In genomic region chr14:74820180-74820813, GRCm38 (mm10) we compare ENCODE assay signal across 10 mouse cellular contexts.
DNase-seq lines count a peak whose midpoint lies in the region; ATAC-seq and TF ChIP-seq lines count a peak whose summit lies in the region.
"Had no signal": no experiment of that assay in that cellular context is flagged by ENCODE, and none has a peak within 500 bp of the region (broad histone marks: within the 10 kb centered on the region; RNA-seq: fewer than 3 reads in every experiment).

No protein-coding gene starts in this region.

- H3K9ac ChIP-seq in embryonic facial prominence, embryonic 15.5 days = no peak overlapping the region
- H3K9ac ChIP-seq in heart, embryonic 16.5 days (ENCODE audit: low read length) = no peak overlapping the region
- no peak overlapping the region for H3K9ac ChIP-seq in lung, embryonic 14.5 days

- DNase-seq in lung, embryonic 14.5 days = peak; percentile 62
- DNase-seq in thymus, postnatal 36 days = no peak
- no peak for DNase-seq in left cerebral cortex, postnatal 14 days (ENCODE audit: low spot score in 2 of 2)
- no peak for DNase-seq in thymus, postnatal 0 days (ENCODE audit: low spot score)
- DNase-seq: cerebellum, adult 11-12 months; layer of hippocampus, adult 9-11 months had no signal

- 68% methylated on average over 11 of the region's 11 CpGs for WGBS in bone marrow, adult 2 months
- WGBS in embryonic facial prominence, embryonic 15.5 days = 67% methylated on average over 11 of the region's 11 CpGs
- WGBS in heart, embryonic 16.5 days = 34% methylated on average over 11 of the region's 11 CpGs
- 61% methylated on average over 11 of the region's 11 CpGs for WGBS in lung, embryonic 14.5 days

- intact Hi-C loops in left cerebral cortex, postnatal 14 days (cut with DNase I) = no loop called here

- H3K27ac ChIP-seq in bone marrow, adult 2 months (ENCODE audit: control insufficient read depth, insufficient read depth, low read depth, low read length, poor library complexity) = peak overlapping the region; percentile 15; the same call in 1 of the 2 replicates
- peak overlapping the region; percentile 34 for H3K27ac ChIP-seq in embryonic facial prominence, embryonic 15.5 days (replicated peaks)
- H3K27ac ChIP-seq in heart, embryonic 16.5 days (ENCODE audit: low read length) = peak overlapping the region; percentile 81
- H3K27ac ChIP-seq in lung, embryonic 14.5 days (ENCODE audit: low read depth) = peak overlapping the region; percentile 32

- H3K4me2 ChIP-seq in embryonic facial prominence, embryonic 15.5 days (replicated peaks) = no peak overlapping the region
- peak overlapping the region; percentile 24 for H3K4me2 ChIP-seq in heart, embryonic 16.5 days (ENCODE audit: low read depth, low read length)
- H3K4me2 ChIP-seq in lung, embryonic 14.5 days = no peak overlapping the region

- H3K27me3 ChIP-seq in embryonic facial prominence, embryonic 15.5 days = no peaks in the 10 kb centered on the region
- no peaks in the 10 kb centered on the region for H3K27me3 ChIP-seq in heart, embryonic 16.5 days (ENCODE audit: control insufficient read depth, insufficient read depth, low read length)
- no peaks in the 10 kb centered on the region for H3K27me3 ChIP-seq in lung, embryonic 14.5 days (ENCODE audit: insufficient read depth, low read length)
- H3K27me3 ChIP-seq: Patski had no signal

- H3K9me3 ChIP-seq in embryonic facial prominence, embryonic 15.5 days (replicated peaks) = no peaks in the 10 kb centered on the region
- H3K9me3 ChIP-seq in heart, embryonic 16.5 days (replicated peaks; ENCODE audit: control insufficient read depth, low read length) = no peaks in the 10 kb centered on the region
- no peaks in the 10 kb centered on the region for H3K9me3 ChIP-seq in lung, embryonic 14.5 days (ENCODE audit: low read depth, low read length)

- no peak for TF ChIP-seq POLR2A in bone marrow, adult 2 months (IDR thresholded peaks at IDR 0.05; ENCODE audit: borderline replicate concordance, control insufficient read depth, low read depth, low read length)

- peak; percentile 88 for ATAC-seq in embryonic facial prominence, embryonic 15.5 days (ENCODE audit: insufficient number of reproducible peaks, low FRiP score, low TSS enrichment, low read depth)
- peak; percentile 95 for ATAC-seq in heart, embryonic 16.5 days (replicated peaks; ENCODE audit: extremely low read depth, insufficient read depth, low FRiP score)
- peak; percentile 86 for ATAC-seq in lung, embryonic 14.5 days (ENCODE audit: insufficient read depth)
- ATAC-seq: Patski had no signal

- no peaks in the 10 kb centered on the region for H3K4me1 ChIP-seq in bone marrow, adult 2 months (ENCODE audit: control insufficient read depth, insufficient read depth, low read length)
- H3K4me1 ChIP-seq in embryonic facial prominence, embryonic 15.5 days = peaks cover 17% of the 10 kb centered on the region
- H3K4me1 ChIP-seq in heart, embryonic 16.5 days (ENCODE audit: control insufficient read depth, insufficient read depth, low read length) = peaks cover 24% of the 10 kb centered on the region
- H3K4me1 ChIP-seq in lung, embryonic 14.5 days (ENCODE audit: insufficient read depth) = no peaks in the 10 kb centered on the region

- TF ChIP-seq CTCF in bone marrow, adult 2 months (IDR thresholded peaks at IDR 0.05; ENCODE audit: control insufficient read depth, insufficient read depth, low read length) = no peak
- no peak for TF ChIP-seq CTCF in lung, embryonic 14.5 days (IDR thresholded peaks at IDR 0.05; ENCODE audit: low read depth)

- peaks cover 19% of the 10 kb centered on the region for H3K36me3 ChIP-seq in embryonic facial prominence, embryonic 15.5 days
- peaks cover 14% of the 10 kb centered on the region for H3K36me3 ChIP-seq in heart, embryonic 16.5 days (ENCODE audit: control insufficient read depth, insufficient read depth)
- H3K36me3 ChIP-seq in lung, embryonic 14.5 days (ENCODE audit: insufficient read depth) = peaks cover 22% of the 10 kb centered on the region; the same call in 1 of the 2 replicates

- H3K4me3 ChIP-seq in bone marrow, adult 2 months (replicated peaks; ENCODE audit: control insufficient read depth, low read depth, low read length) = no peak overlapping the region
- H3K4me3 ChIP-seq in embryonic facial prominence, embryonic 15.5 days (replicated peaks) = no peak overlapping the region
- no peak overlapping the region for H3K4me3 ChIP-seq in heart, embryonic 16.5 days (ENCODE audit: low read length)
- no peak overlapping the region for H3K4me3 ChIP-seq in lung, embryonic 14.5 days (ENCODE audit: low read depth, low read length)

Comparison
In these comparisons a context has a peak if more than half of its experiments do, and no peak if none do; other contexts are left out.
1. H3K27ac ChIP-seq: peak in every context shown above with its lines; median percentile 81 in heart, embryonic 16.5 days; 34 in embryonic facial prominence, embryonic 15.5 days; 32 in lung, embryonic 14.5 days; 15 in bone marrow, adult 2 months.